1 mouse cellular context compared by ENCODE assay signal in the genomic region with DNA sequence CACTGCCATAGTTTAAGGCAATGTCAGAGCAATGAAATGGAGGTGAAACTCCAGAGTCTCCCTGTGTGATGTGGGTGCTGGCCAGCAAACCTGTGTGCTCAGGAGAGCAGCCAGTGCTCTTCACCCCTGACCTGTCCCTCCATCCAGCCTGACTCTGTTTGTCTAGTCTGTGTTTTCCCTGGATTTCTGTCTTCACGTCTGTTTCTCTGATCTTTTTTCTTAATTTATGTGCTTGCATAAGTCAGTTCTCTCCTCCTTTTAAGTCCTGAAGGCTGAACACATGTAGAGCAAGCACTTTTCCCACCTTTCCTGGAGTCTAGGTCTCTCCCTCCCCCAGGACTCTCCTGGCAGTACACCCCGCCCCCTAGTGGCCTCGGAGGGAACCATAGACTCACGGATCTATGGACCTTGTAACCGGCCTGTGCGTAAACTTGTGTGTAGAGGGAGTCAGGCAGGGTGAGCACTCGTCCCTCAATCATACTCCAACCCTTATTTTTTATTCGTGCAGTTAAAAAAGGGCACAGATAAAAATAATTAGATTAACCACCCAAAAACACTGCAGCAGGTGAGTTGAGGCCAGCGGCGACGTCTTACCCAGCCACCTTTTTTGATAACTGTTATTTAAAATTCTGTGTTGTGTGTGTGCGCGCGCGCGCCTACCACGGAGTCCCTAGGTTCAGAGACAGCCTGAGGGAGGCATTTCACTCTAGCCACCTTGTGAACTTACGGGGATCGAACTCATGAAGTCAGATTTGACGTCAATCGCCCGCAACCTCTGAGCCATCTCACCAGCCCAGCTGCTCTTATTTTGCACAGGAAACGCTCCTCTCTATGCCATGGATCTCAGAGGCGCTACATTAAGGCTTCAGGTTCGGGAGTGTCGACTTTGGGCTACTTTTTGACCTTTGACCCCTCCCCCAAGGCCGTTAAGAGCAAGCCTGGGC.
TF ChIP-seq lines count a peak whose summit lies in the region.

No protein-coding gene starts in this region.

TF ChIP-seq in CH12.LX, 34 proteins besides CTCF, POLR2A, EP300 and RAD21 (continued from another document):
- no peak for TF ChIP-seq CHD2 (IDR thresholded peaks at IDR 0.05; ENCODE audit: low read length)
- peak; percentile 86 for TF ChIP-seq SMC3 (IDR thresholded peaks at IDR 0.05; ENCODE audit: low read depth, low read length)
- no peak for TF ChIP-seq BHLHE40 (IDR thresholded peaks at IDR 0.05; ENCODE audit: low read depth, low read length)
- TF ChIP-seq ZMIZ1 (IDR thresholded peaks at IDR 0.05; ENCODE audit: low read depth, low read length), result no peak
- peak; percentile 39; the same call in 1 of the 2 replicates for TF ChIP-seq MAX (IDR thresholded peaks at IDR 0.05; ENCODE audit: low read length)
- TF ChIP-seq PAX5 (IDR thresholded peaks at IDR 0.05; ENCODE audit: low read length), result no peak
- peak; percentile 8; the same call in 1 of the 2 replicates for TF ChIP-seq TCF12 (IDR thresholded peaks at IDR 0.05; ENCODE audit: low read depth, low read length)
- TF ChIP-seq POLR2AphosphoS2 (IDR thresholded peaks at IDR 0.05; ENCODE audit: low read depth, low read length), result no peak
- TF ChIP-seq USF2 (conservative IDR thresholded peaks at IDR 0.05; ENCODE audit: low read depth, low read length), result no peak
- TF ChIP-seq USF1 (IDR thresholded peaks at IDR 0.05; ENCODE audit: low read depth, low read length), result no peak
- no peak for TF ChIP-seq E2F4 (IDR thresholded peaks at IDR 0.05; ENCODE audit: insufficient replicate concordance, low read depth, low read length)
- no peak for TF ChIP-seq ZNF384 (IDR thresholded peaks at IDR 0.05; ENCODE audit: low read depth, low read length)
- no peak for TF ChIP-seq NELFE (IDR thresholded peaks at IDR 0.05; ENCODE audit: low read depth, low read length)
- no peak for TF ChIP-seq JUND (conservative IDR thresholded peaks at IDR 0.05; ENCODE audit: low read depth, low read length)
- TF ChIP-seq GABPA (IDR thresholded peaks at IDR 0.05; ENCODE audit: insufficient replicate concordance, low read depth, low read length), result no peak
- TF ChIP-seq HCFC1 (IDR thresholded peaks at IDR 0.05; ENCODE audit: low read depth, low read length), result peak; percentile 22; the same call in 1 of the 2 replicates
- peak; percentile 2; the same call in 1 of the 2 replicates for TF ChIP-seq TBP (conservative IDR thresholded peaks at IDR 0.05; ENCODE audit: low read depth, low read length)
- peak; percentile 32; the same call in 1 of the 2 replicates for TF ChIP-seq MXI1 (IDR thresholded peaks at IDR 0.05; ENCODE audit: low read depth, low read length)
- TF ChIP-seq MYC (IDR thresholded peaks at IDR 0.05; ENCODE audit: low read depth, low read length), result no peak; the same call in 1 of the 2 replicates
- TF ChIP-seq MAFK (IDR thresholded peaks at IDR 0.05; ENCODE audit: insufficient replicate concordance, low read length), result no peak
- TF ChIP-seq ZKSCAN1 (IDR thresholded peaks at IDR 0.05; ENCODE audit: borderline replicate concordance, low read depth, low read length), result no peak
- no peak for TF ChIP-seq CHD1 (IDR thresholded peaks at IDR 0.05; ENCODE audit: low read depth, low read length)
- TF ChIP-seq RCOR1 (conservative IDR thresholded peaks at IDR 0.05; ENCODE audit: low read depth, low read length), result no peak
- peak; percentile 1; the same call in 1 of the 2 replicates for TF ChIP-seq NRF1 (IDR thresholded peaks at IDR 0.05; ENCODE audit: low read depth, low read length)
- TF ChIP-seq ELF1 (IDR thresholded peaks at IDR 0.05; ENCODE audit: low read depth, low read length), result no peak; the same call in 1 of the 2 replicates
- peak; percentile 4; the same call in 1 of the 2 replicates for TF ChIP-seq ZC3H11A (IDR thresholded peaks at IDR 0.05; ENCODE audit: low read depth, low read length)
- no peak for TF ChIP-seq KAT2A (IDR thresholded peaks at IDR 0.05; ENCODE audit: insufficient replicate concordance, low read length)
- TF ChIP-seq JUN (IDR thresholded peaks at IDR 0.05; ENCODE audit: insufficient read depth, low read depth, low read length), result no peak
- TF ChIP-seq UBTF (IDR thresholded peaks at IDR 0.05; ENCODE audit: low read depth, low read length), result no peak
- no peak for TF ChIP-seq ETS1 (conservative IDR thresholded peaks at IDR 0.05; ENCODE audit: low read depth, low read length)
